Mouse (Mus musculus) embryonic facial prominence, embryonic 14.5 days (tissue): Measurements from ENCODE around the gene Gm17660. TPM values are rescaled to one million over a fixed set of nuclear protein-coding genes. Genes with fewer than 3 reads are reported as not detected.

Experiments
- ATAC-seq: fragments of 200-750 bp; cut with Nextera tagmentation; 2 replicates; pipeline ENCODE4 v1.8.0; 2017; ENCODE audit warnings: low read depth, moderate number of reproducible peaks, moderate TSS enrichment
- DNase-seq: peaks from one replicate; pipeline ENCODE4 v3.0.0-alpha.2; 2015; ENCODE audit warnings: low spot score
- H3K27ac ChIP-seq: fragments of 300-500 bp; sonication (generic); replicated peaks from 2 replicates; pipeline ENCODE4 v1.5.1; 2014; ENCODE audit warnings: low read depth, mild to moderate bottlenecking, low read length, moderate library complexity
- H3K27me3 ChIP-seq: fragments of 300-500 bp; sonication (generic); replicated peaks from 2 replicates; pipeline ENCODE4 v1.6.1; 2014; ENCODE audit warnings: low read length; ENCODE audit not compliant: control insufficient read depth, insufficient read depth
- H3K36me3 ChIP-seq: fragments of 300-500 bp; sonication (generic); 2 replicates; pipeline ENCODE4 v1.6.1; 2014; ENCODE audit warnings: low read length, mixed read lengths; ENCODE audit not compliant: control insufficient read depth, insufficient read depth
- H3K4me1 ChIP-seq: fragments of 300-500 bp; sonication (generic); 2 replicates; pipeline ENCODE4 v1.6.1; 2014; ENCODE audit warnings: antibody characterized with exemption, low read length; ENCODE audit not compliant: control insufficient read depth, insufficient read depth
- H3K4me2 ChIP-seq: fragments of 300-500 bp; sonication (generic); 2 replicates; pipeline ENCODE4 v1.6.1; 2014; ENCODE audit warnings: low read depth, mild to moderate bottlenecking, low read length, moderate library complexity, mixed read lengths
- H3K4me3 ChIP-seq: fragments of 300-500 bp; sonication (generic); 2 replicates; pipeline ENCODE4 v1.5.1; 2014; ENCODE audit warnings: low read depth, mild to moderate bottlenecking, low read length
- H3K9ac ChIP-seq: fragments of 300-500 bp; sonication (generic); 2 replicates; pipeline ENCODE4 v1.6.1; 2014; ENCODE audit warnings: low read depth, mild to moderate bottlenecking, low read length, moderate library complexity, mixed read lengths
- H3K9me3 ChIP-seq: fragments of 300-500 bp; sonication (generic); 2 replicates; pipeline ENCODE4 v1.6.1; 2016; ENCODE audit warnings: low read length; ENCODE audit not compliant: control insufficient read depth
- WGBS: fragments of 180-500 bp; shearing (Covaris S2); extraction: QIAGEN DNeasy Blood & Tissue Kit; methylation state at CpG from one replicate; pipeline ENCODE4 v1.1.7; 2014; 5-methylcytosine and 5-hydroxymethylcytosine counted together
- polyA plus RNA-seq: library from polyadenylated mRNA; unstranded; fragments of >200 nt; fragmentation: Nextera tagmentation; extraction: Ambion mirVana; gene quantifications from 2 replicates; pipeline ENCODE4 v1.2.1, GENCODE M21; 2014

Gene Gm17660
- polyA plus RNA-seq, 1 experiment from 2014 or later, result 0.47 TPM

- WGBS, result 81% methylated on average over 7 of the region's 7 CpGs
- no peak overlapping the region for H3K9ac ChIP-seq
- H3K36me3 ChIP-seq, result peaks cover 48% of the 10 kb centered on the region
Measured at GRCm38 (mm10) chr5:104056295-104056694, 21.1 kb downstream of the Gm17660 start.

GRCm38 (mm10) chr5:104055816-104056215 is 21.6 kb downstream of the Gm17660 start:
- Histone ChIP-seq H3K4me1 (no peaks in the 10 kb centered on the region), H3K4me3 (no peak overlapping the region), H3K9me3 (no peaks in the 10 kb centered on the region), H3K36me3 (peaks cover 48% of the 10 kb centered on the region), H3K27me3 (no peaks in the 10 kb centered on the region), H3K27ac (no peak overlapping the region), H3K9ac (no peak overlapping the region), H3K4me2 (no peak overlapping the region)
- WGBS, result 78% methylated on average over 4 of the region's 4 CpGs
- DNase-seq, result no peak
- ATAC-seq, result no peak

More at GRCm38 (mm10) chr5:104056295-104056694, 21.1 kb downstream of the Gm17660 start:
- DNase-seq (no peak), ATAC-seq (no peak)
- H3K27me3 ChIP-seq, result no peaks in the 10 kb centered on the region
- no peaks in the 10 kb centered on the region for H3K4me1 ChIP-seq
- no peak overlapping the region for H3K27ac ChIP-seq
- no peak overlapping the region for H3K4me3 ChIP-seq
- no peak overlapping the region for H3K4me2 ChIP-seq
- H3K9me3 ChIP-seq, result no peaks in the 10 kb centered on the region

GRCm38 (mm10) chr5:104054938-104055337 is 22.5 kb downstream of the Gm17660 start:
- Histone ChIP-seq H3K36me3 (peaks cover 53% of the 10 kb centered on the region), H3K27me3 (no peaks in the 10 kb centered on the region), H3K4me2 (no peak overlapping the region), H3K9ac (no peak overlapping the region), H3K4me3 (no peak overlapping the region), H3K9me3 (no peaks in the 10 kb centered on the region), H3K4me1 (no peaks in the 10 kb centered on the region), H3K27ac (no peak overlapping the region)
- ATAC-seq, result no peak
- no peak for DNase-seq
- 95% methylated on average over 4 of the region's 4 CpGs for WGBS

- Histone ChIP-seq H3K9me3 (no peaks in the 10 kb centered on the region), H3K27ac (no peak overlapping the region), H3K36me3 (peaks cover 37% of the 10 kb centered on the region), H3K4me2 (no peak overlapping the region), H3K4me3 (no peak overlapping the region), H3K27me3 (no peaks in the 10 kb centered on the region), H3K4me1 (peaks cover 5% of the 10 kb centered on the region; the same call in 1 of the 2 replicates), H3K9ac (no peak overlapping the region)
- DNase-seq, result no peak
- WGBS, result 63% methylated on average over 8 of the region's 8 CpGs
- ATAC-seq, result no peak
Measured at GRCm38 (mm10) chr5:104052956-104053355, 24.5 kb downstream of the Gm17660 start.

- H3K9me3 ChIP-seq, result no peaks in the 10 kb centered on the region
- H3K9ac ChIP-seq, result peak overlapping the region; percentile 92
- no peaks in the 10 kb centered on the region for H3K27me3 ChIP-seq
- H3K4me2 ChIP-seq, result peak overlapping the region; percentile 72
- peaks cover 26% of the 10 kb centered on the region for H3K36me3 ChIP-seq
- peaks cover 18% of the 10 kb centered on the region; the same call in 1 of the 2 replicates for H3K4me1 ChIP-seq
- peak overlapping the region; percentile 86 for H3K4me3 ChIP-seq
- ATAC-seq (no peak), DNase-seq (no peak)
- WGBS, result 43% methylated on average over 4 of the region's 4 CpGs
- H3K27ac ChIP-seq, result no peak overlapping the region
Measured at GRCm38 (mm10) chr5:104048139-104048538, 29.3 kb downstream of the Gm17660 start.

- ATAC-seq (peak; percentile 2; the same call in 1 of the 2 replicates), DNase-seq (no peak)
- Histone ChIP-seq H3K9ac (peak overlapping the region; percentile 92), H3K4me1 (peaks cover 18% of the 10 kb centered on the region; the same call in 1 of the 2 replicates), H3K36me3 (peaks cover 24% of the 10 kb centered on the region), H3K4me3 (peak overlapping the region; percentile 86), H3K4me2 (peak overlapping the region; percentile 72), H3K27ac (peak overlapping the region; percentile 87), H3K27me3 (no peaks in the 10 kb centered on the region), H3K9me3 (no peaks in the 10 kb centered on the region)
- 4% methylated on average over 19 of the region's 19 CpGs for WGBS
Measured at GRCm38 (mm10) chr5:104047200-104048105, 30.0 kb downstream of the Gm17660 start.

GRCm38 (mm10) chr5:104046256-104047199 is 30.9 kb downstream of the Gm17660 start, which contains the start of gene Nudt9:
TSS of gene Nudt9 (plus strand) at chr5:104046306.
- Histone ChIP-seq H3K36me3 (peaks cover 15% of the 10 kb centered on the region), H3K4me3 (peak within 1 kb of the TSS; percentile 86), H3K9ac (peak within 1 kb of the TSS; percentile 92), H3K27ac (peak within 1 kb of the TSS; percentile 87), H3K4me1 (peaks cover 18% of the 10 kb centered on the region; the same call in 1 of the 2 replicates), H3K9me3 (no peaks in the 10 kb centered on the region), H3K27me3 (no peaks in the 10 kb centered on the region), H3K4me2 (peak within 1 kb of the TSS; percentile 72)
- ATAC-seq (peak; percentile 99), DNase-seq (peak; percentile 99)
- 6% methylated on average over 65 of the region's 90 CpGs for WGBS

GRCm38 (mm10) chr5:104043704-104044103 is 33.7 kb downstream of the Gm17660 start:
- DNase-seq (no peak), ATAC-seq (no peak)
- Histone ChIP-seq H3K4me2 (no peak overlapping the region), H3K27me3 (no peaks in the 10 kb centered on the region), H3K4me3 (no peak overlapping the region), H3K4me1 (peaks cover 18% of the 10 kb centered on the region; the same call in 1 of the 2 replicates), H3K36me3 (no peaks in the 10 kb centered on the region), H3K27ac (peak overlapping the region; percentile 40; the same call in 1 of the 2 replicates), H3K9me3 (no peaks in the 10 kb centered on the region), H3K9ac (no peak overlapping the region)
- 52% methylated on average over 2 of the region's 2 CpGs for WGBS
